Mouse (Mus musculus) granulocyte monocyte progenitor cell, adult 5-6 weeks (primary cell): ENCODE measurements around the gene Tmem233. TPM values are rescaled to one million over a fixed set of nuclear protein-coding genes. Genes with fewer than 3 reads are reported as not detected.

ENCODE experiments used
- ATAC-seq: replicated peaks from 2 replicates; pipeline ENCODE4 v1.8.0; 2016; ENCODE audit warnings: mild to moderate bottlenecking, moderate TSS enrichment, inconsistent platforms; ENCODE audit not compliant: poor library complexity, severe bottlenecking
- total RNA-seq, 2 experiments: library from RNA; stranded (forward) in 1 of 2; stranded (reverse) in 1 of 2; fragments of 200-712, 200-1000 nt in 1 of 2; fragments of >200 nt in 1 of 2; fragmentation: Nextera tagmentation in 1 of 2; gene quantifications; 2 replicates each; pipeline ENCODE4 v1.2.3; 2014 to 2017

Gene Tmem233
- total RNA-seq, 2 experiments from 2014 or later: not detected

DNA sequence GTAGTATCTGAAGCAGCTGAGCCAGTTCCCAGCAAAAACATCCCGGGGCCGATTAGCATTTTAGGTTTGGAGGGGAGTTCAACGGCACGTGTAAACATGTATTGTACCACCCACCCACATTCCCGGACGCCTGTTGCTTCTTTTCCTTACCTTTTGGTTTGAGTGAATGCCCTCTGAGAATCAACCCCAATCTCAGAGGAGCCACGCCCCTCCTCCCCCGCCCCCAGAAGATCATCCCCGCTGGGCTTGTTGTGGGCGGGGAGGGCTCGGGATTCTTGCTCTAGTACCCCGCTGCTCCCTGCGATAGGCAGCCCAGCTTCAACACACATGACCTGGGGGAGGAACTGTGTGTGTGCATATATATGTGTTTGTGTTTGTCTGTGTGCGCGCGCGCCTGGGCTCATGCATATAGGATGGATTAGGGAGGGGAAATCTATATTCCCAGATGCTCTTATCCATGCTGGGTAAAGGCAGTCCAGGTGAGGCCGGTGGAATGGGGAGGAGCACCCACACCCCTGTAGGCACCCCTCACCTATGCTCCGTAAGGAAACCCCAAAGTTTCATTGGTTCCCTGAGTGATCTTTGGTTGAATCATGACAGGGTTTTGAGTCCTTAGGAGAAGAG is 52.4 kb downstream of the Tmem233 start:
- ATAC-seq: no peak

DNA sequence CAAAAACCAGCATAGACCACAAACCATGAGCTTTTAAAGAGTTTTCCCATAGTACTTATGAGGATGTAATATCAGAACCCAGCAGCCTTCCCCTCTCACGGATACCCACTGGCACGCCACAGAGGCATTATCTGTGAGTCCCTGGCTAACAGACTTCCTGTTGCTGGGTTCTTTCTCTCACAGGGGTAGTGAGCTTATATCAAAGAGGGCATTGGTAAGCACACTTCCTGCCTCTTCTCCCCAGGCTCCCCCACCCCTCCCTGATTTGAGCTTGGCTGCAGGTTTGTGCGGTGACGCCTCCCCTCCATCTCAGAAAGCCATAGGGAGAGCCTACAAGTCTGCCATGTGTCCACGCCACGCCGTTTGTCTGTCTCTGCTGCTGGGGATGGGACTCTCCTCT is 54.0 kb downstream of the Tmem233 start:
- peak; percentile 55 for ATAC-seq

DNA sequence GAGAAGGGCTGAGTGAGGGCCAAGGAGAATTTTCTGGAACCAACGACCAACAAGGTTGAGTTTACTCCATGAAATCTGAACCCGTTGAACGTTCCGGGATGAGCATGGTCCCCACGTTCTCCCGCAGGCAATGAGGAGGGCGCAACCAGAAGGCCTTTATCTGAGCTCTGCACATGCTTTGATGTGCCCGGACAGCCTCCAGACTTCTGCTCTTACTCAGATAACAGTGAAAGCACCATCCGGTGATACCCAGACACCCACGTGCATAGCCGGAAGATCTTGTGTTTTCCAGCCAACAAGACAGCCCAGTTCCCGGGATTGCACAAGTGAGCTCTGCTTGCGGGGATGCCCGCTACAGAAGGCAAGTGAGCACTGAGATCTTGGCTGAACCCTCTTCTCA is 56.5 kb downstream of the Tmem233 start:
- no peak for ATAC-seq

DNA sequence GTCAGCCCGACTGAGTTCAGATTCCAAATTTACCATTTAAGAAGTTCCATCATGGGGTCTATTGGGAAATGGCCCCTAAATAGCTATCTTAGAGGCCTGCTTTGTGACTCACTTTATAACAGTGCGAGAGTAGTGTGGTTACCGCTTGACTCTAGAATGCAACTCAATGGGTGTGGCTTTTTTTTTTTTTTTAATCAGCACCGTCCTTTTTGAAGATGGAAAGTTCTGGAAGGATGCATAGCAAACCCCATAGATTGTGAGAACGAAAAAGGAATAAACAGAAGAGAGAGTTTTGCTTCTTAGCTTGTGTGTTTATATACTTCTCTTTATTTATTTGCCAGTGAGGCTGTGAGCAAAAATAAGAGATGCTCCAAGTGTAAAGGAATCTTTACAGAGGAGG is 56.9 kb downstream of the Tmem233 start:
- no peak for ATAC-seq

DNA sequence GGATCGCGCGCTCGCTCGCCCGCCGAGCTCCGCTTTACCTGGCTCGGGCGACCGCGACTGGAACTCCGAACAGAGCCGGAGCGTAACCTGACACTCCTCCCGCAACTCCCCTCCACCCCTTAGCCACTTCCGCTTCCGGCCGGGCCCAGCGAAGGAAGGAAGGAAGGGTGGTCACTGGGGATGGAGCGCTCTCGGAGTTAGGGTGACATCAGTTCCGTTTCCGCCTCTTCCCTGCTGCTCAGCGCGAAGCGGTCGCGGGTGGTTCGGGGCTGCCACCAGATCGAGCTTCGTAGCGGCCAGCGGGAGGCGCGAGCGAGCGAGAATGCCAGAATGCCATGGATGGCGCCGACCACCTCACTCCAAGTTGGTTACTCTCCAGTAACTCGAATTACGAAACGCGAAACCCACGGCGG is 58.7 kb downstream of the Tmem233 start, which contains the start of gene Prkab1:
Gene Prkab1, minus strand, starts transcription at position 182 of the 413 bp plus-strand sequence.
- ATAC-seq: peak; percentile 86

DNA sequence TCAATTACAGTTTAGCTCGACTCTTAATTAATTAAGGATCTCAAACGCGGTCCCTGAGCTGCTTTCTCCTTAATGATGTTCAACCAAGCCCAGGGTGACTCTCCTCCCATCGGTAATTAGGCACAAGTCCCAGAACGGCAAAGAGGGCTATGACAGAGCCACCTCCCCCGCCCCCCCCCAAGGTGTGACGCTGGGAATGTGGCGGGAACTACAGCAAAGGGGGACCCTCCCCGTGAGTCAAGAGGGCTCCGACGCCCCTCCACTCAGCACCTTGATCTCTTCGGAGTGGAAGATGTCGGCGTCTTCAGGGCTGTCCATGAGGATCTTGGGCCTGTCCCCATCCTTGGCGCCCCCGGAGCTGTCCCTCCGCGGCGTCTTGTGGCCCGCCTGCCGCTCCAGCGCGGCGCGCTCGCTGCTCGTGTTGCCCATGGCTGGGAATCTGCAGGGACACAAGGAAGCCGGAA is 59.2 kb downstream of the Tmem233 start:
- ATAC-seq: no peak

DNA sequence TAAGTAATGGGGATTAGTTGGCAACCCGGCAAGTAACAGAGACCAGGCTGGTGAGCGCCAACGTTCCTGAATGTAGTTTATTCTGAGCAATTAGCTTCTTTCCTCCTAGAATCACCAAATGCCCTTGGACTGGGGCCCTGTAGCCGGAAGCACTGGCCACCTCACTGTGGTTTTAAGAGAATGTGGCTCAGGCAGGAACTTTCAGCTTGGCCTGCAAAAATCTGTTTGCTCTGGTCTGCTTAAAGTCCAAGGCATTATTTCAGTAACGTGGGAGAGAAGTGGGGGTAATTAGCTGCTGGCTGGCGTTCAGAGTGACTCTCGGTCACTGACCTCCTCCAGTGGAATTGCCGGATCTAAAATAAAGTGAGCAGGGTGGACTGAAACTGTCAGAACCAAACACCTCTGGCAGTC is 59.8 kb downstream of the Tmem233 start:
- ATAC-seq: no peak

DNA sequence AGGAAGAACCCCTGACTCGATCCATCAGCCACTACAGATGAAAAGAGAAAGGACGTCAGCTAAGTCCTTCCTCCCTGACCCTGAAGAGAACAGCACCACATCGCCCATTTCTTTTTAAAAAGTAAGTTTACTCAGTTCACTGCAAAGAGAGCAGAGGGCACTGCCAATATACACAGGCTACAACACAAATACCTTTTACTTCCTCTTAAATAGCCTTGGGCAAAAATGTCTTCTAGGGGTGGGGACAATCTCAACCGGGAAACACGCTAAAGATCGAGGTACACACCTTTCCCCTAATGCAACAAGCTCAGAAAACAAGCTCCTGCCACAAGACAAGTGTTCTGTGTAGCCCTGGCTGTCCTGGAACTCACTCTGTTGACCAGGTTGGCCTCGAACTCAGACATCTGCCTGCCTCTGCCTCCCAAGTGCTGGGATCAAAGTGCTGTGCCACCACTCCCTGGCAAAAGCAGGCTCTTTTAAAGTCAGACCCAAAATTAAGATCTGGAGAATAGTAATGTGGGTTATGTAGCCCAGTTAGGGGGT is 60.3 kb downstream of the Tmem233 start:
- no peak for ATAC-seq

DNA sequence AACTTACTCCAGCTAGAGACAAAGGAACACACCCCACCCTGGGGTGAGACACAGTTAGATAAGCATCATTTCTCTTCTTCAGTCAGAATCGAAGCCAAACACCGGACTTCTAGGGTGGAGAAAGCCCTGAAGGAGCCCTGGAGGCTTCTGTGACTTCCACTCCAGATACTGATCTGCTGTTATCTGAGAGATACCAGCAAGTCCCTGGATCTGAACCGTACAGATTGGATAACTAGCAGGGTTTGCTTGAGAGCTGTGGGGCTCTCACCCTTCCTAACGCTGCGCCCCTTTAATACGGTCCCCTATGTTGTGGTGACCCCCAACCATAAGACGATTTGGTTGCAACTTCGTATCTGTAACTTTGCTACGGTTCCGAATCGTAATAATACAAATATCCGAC is 60.9 kb downstream of the Tmem233 start:
- ATAC-seq: no peak

DNA sequence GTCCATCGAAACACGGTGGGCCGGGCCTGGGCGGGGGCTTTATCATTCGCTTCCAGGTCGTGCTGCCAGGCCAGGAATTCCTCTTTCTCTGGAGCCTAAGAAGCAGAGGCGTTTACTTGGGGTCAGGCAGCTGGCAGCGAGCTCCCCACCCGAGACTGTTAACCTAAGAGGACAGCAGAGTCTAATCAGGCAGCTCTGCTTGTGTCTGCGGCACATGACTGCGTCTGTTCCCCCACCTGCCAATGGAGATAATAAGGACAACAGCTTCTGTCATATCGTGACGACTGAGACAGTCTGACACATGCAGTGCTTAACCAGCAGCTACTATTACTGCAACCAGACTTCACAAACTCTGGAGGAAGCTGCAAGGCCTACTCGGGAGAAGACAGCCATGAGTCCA is 61.5 kb downstream of the Tmem233 start:
- ATAC-seq: no peak

DNA sequence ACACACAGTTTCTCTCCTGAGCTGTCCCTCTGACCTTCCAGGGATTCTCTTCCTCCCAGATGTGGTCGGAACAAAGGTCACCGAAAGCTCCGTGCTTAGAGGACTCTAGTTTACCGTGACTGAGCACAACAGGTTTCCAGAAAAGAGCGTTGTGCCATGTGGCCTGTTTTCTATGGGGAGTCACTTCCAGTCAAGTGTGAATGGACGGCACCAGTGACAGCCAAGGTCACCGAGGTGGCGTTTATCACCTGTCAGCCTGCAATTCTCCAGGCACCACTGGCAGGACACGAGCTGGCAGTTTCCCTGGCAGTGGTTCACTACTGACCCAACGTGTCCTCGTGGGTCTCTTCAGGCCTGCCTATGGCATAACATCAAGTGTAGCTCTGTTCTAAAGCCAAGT is 63.7 kb downstream of the Tmem233 start:
- ATAC-seq: no peak

DNA sequence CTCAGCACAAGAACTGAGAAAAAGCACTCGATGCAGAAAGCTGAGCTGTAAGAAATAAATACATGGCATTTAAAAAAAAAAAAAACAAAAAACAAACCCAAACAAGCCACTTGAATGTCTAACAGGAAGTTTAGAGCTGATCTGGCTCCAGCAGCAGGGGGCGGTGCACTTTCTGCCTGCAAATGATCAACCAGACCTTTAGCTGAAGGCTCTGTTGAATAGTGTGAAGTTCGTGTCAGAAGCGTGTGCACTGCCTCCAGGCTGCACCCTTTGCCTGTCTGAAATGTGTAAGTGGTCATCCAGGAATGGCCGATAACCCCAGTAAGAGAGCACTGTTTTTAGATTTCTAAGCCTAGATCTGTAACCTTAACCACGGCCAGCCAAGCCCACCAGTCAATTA is 64.3 kb downstream of the Tmem233 start:
- no peak for ATAC-seq

DNA sequence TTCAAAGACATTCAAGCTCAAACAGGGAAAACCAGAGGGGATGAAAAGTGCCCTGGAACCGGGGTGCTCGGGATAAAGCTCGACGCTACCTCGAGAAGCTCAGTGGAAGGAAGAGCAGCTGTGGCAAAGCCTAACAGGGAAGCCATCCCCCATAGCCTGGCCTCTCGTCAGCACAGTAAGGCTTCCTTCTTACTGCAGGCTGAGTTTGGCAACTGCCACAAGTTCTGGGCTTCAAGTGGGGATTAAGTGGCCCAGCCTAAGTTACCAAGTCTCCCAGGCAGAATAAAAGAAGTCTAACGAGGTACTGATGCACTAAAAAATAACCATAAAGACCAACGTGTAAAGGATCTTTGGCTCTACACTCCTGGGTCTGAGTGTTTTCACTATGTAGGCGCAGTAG is 64.8 kb downstream of the Tmem233 start:
- no peak for ATAC-seq

DNA sequence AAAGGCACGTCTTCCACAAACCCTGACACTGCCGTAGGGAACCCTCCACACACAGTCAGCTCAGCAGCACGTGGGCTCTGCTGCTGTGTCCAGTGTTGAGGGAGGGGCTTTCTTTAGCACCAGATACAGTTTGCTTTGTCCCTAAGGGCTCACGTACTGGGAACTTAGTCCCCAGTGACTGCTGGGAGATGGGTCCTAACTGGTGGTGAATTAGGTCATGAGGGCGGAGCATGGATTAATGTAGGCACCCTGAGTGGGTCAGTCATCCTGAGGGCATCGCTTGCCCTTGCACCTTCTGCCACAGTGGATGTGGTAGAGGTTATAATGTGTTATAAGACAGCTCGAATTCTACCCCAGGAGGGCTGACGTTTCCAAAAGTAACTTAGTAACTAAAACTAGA is 65.7 kb downstream of the Tmem233 start:
- no peak for ATAC-seq

DNA sequence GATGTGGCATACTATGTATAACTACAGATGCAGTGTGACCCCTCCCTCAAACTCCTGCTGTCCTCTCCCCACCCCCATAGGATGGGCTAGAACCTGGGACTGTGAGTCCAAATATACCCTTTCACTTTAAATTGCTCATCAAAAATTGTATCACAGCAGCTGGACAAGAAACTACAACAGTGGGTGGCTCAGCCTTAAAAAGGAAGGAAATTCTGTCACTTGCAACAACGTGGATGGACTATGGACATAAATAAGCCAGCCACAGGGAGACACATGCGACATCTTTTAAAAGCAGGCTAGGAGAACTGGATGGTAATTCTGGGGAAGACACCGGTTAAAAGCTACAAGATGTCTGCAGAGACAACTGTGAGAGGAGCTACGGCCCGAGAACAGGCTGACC is 66.5 kb downstream of the Tmem233 start:
- no peak for ATAC-seq

DNA sequence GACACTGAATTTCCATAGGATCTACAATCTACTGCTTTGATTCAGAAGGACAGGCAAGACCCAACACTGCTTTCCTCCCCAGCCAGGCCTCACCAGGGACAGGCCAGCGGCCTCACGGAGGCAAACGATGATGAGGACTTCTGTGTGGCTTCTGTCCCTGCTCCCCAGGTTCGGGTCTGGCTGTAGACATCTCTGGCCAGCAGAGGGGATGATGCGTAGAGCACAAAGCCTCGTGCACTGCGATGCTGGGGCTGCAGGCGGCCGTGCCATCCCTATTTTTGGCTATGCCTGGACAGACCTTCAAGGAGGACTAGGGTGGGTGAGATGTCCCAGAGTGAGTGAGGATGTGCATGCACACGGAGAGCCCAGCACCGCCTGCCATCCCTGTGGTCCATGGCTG is 68.8 kb downstream of the Tmem233 start:
- ATAC-seq: no peak

DNA sequence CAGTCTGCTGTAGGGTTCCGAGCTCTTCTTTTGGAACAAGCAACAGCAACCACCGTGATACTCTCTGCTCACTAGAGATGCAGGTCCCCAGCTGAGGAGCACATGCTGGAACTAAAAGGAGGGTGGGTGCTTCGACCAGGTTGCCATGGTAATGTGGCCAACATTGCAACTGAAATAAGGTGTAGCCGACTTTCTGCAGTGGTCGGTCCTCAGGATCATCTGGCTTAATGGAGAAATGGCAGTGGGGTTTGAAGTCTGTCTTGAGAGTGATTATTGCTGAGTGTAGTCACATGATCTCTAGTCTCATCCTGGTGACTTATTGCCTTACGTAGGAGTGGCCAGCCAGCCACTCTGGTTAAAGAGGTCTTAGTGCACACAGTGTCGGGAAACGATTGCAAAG is 69.2 kb downstream of the Tmem233 start:
- ATAC-seq: no peak

DNA sequence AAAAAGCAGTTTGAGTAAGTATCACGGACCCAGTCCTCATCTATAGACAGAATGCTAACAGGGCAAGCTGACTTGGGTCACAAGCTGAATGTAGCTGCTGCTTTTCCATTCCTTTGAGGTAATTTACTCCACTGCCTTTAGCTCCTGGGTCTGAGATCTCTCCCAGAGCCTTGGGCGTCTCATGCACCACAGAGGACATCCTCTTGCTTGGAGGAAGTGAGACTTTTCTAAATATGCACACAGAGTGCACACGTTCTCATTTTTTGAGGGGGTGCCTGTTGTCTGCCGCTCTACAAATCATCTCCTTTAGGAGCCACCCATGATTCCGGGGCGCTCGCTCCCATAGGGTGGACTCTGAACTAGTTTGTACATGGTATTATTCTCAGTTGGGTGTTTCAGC is 70.5 kb downstream of the Tmem233 start:
- ATAC-seq: peak; percentile 73

DNA sequence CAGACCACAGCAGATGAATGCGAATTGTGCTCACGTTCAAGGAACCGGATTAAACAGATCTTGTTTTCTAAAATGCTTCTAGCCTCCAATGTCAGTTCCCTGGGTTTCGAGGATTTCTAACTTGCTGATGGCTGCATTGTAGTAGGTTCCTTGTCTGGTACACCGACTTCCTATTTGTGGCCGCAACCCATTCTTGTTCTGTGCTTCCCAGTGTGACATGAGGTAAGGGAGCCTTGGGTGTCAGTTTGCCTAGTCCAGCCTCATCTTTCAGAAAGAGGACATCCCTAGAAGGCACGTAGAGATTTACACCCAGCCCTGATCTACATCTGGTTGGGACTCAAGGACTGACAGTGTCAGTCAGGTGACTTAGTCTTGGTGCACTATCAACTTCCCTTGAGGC is 71.3 kb downstream of the Tmem233 start:
- peak; percentile 64 for ATAC-seq

DNA sequence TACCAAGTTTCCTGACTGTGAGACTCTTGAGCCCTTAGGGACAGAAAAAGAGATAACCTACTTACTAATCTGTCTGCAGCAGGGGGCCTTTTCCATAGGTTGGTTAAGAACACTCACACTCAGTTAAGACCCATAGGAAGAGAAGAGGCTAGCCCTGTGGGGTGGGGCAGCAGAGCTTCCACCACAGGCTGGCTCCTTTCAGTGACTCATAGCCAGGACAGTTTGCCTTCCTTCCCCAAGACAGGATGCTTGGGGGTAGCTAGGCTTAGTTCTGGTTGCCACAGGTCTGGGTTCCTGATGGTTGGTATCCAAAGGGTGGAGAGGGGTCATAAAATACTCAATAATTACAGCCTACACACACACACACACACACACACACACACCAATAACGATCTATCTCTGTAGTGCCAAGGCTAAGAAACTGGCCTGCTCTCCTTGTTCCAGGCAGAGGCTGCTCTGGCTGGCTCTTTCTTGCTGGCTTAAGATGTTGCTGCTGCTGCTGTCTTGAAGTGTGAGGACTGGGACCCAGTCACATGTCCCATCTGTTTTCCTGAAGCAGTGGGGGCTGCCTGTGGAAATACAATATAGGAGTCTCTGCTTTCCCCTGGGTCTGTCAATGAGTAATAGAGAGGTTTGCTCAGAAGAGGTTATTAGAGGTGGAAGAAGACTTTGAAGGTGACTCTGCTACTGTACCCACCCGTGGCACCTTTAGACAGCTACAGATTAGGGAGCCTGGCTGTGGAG is 73.0 kb downstream of the Tmem233 start:
- no peak for ATAC-seq

DNA sequence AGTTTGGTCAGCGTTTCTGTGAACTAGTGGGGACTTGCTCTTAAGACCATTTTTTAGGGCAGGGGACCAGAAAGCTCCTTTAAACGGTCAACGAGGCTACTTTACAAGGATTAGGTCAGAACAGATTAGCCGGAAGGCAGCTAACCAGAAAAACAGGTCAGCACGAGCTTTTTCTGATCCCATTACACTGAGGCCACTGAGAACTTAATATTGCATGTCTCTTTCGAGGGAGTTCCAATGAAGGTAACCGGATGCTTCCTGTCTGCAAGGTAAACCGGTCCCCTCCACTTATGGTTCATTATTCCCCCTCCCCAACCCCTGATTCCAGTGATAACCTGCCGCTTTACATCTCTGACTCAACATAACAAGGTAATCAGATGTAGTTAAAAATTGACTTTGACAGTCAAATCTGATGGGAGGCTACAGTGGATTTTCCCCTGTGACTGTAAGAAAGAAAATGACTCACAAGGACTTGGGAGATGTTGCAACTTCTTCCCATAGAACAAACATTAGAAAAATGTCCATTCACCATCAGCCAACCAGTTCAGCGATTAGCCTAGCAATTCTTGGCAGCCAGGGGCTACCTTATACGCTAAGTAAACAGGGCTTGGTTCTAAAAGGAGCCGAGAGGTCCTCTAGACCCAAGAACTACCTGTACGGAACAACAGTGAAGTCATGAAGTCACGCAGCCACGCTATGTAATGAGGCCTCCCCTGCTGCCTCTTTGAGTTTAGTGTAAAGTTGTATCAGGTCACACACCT is 73.8 kb downstream of the Tmem233 start:
- ATAC-seq: no peak
